Mouse (Mus musculus) small intestine, adult 2 months (tissue): ENCODE results near the gene Hook2. TPM values are rescaled to one million over a fixed set of nuclear protein-coding genes. Genes with fewer than 3 reads are reported as not detected.
A peak's percentile ranks its signal among the peaks of the same experiment; 100 is the strongest.

ENCODE experiments used
- H3K27ac ChIP-seq: fragments of 200-500 bp; 2 replicates; pipeline ENCODE4 v1.5.1; 2012; ENCODE audit warnings: low read depth, low read length, control low read depth, inconsistent platforms; ENCODE audit not compliant: insufficient read depth
- H3K27me3 ChIP-seq: fragments of 200-500 bp; 2 replicates; pipeline ENCODE4 v1.6.1; 2012; ENCODE audit warnings: mild to moderate bottlenecking, moderate library complexity, low read length, inconsistent platforms; ENCODE audit not compliant: control insufficient read depth, insufficient read depth
- H3K36me3 ChIP-seq: fragments of 200-500 bp; 2 replicates; pipeline ENCODE4 v1.6.1; 2012; ENCODE audit warnings: mild to moderate bottlenecking, low read length, control low read depth, inconsistent platforms; ENCODE audit not compliant: control insufficient read depth, insufficient read depth
- H3K4me1 ChIP-seq: fragments of 200-500 bp; 2 replicates; pipeline ENCODE4 v1.6.1; 2012; ENCODE audit warnings: low read length, inconsistent platforms, mixed read lengths; ENCODE audit not compliant: control insufficient read depth, insufficient read depth, insufficient read length
- H3K4me3 ChIP-seq: fragments of 200-500 bp; 2 replicates; pipeline ENCODE4 v1.5.1; 2012; ENCODE audit warnings: low read depth, mild to moderate bottlenecking, control low read depth, inconsistent platforms, low read length, moderate library complexity
- CTCF ChIP-seq: fragments of 200-500 bp; IDR thresholded peaks from 2 replicates; pipeline ENCODE4 v1.5.1; 2012; ENCODE audit warnings: low read depth, mild to moderate bottlenecking, control low read depth, inconsistent platforms, low read length, moderate library complexity, mixed read lengths; ENCODE audit not compliant: insufficient replicate concordance, insufficient read length; ENCODE audit errors: extremely low read depth
- POLR2A ChIP-seq: fragments of 200-500 bp; IDR thresholded peaks from 2 replicates; pipeline ENCODE4 v1.6.1; 2012; ENCODE audit warnings: low read depth, mild to moderate bottlenecking, control low read depth, inconsistent platforms, low read length, moderate library complexity
- WGBS: fragments of 180-500 bp; shearing (Covaris S2); methylation state at CpG from one replicate; pipeline ENCODE4 v1.1.7; 2018; 5-methylcytosine and 5-hydroxymethylcytosine counted together
- polyA plus RNA-seq: library from polyadenylated mRNA; depleted of rRNA; stranded (reverse); fragments of >200 nt; gene quantifications from 2 replicates; pipeline ENCODE4 v1.2.3, GENCODE M21; 2012

Gene Hook2
- polyA plus RNA-seq, 1 experiment = 56.9 TPM

- Histone ChIP-seq H3K36me3 (no peaks in the 10 kb centered on the region), H3K27ac (peak overlapping the region; percentile 99), H3K4me3 (peak overlapping the region; percentile 25), H3K4me1 (peaks cover 49% of the 10 kb centered on the region), H3K27me3 (no peaks in the 10 kb centered on the region)
- TF ChIP-seq POLR2A (no peak), CTCF (no peak)
- 36% methylated on average over 3 of the region's 3 CpGs for WGBS
Measured at GRCm38 (mm10) chr8:84982499-84983011, 7.8 kb upstream of the Hook2 start.

DNA sequence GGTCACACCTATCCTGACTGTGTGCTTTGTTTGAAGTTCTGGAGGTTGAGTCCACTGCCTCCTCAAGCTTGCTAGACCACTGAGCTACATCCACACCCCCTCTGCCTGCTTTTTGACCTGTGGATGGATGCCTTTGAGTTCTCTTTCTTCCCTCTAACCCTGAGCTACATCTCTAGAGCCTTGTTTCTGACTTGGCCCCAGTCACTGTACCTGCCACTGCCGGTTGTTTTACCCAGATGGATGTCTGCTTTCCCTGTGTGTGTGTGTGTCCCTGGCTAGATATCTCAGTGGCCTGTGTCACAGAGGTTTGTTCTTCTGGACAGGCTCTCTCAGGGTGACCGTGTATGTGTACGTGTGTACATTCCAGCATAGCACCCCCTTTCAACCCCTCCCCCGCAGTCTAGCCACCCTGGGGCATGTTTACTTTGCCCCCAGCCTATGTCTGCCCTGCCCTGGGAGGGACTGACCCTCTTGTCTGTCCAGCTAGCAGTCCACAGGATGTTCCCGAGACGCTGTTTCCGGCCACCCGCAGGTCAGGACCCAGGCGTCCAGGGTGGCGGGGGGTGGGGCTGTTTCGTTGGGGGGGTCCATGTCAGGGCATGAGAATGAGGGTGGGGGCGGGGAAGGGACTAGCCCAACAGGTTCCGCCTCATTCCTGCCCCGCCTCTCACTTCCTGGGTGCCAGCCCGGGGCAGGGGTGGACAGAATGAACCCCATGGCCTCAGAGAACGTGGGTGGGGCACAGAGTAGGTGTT, 5.9 kb upstream of the Hook2 start:
- Histone ChIP-seq H3K36me3 (no peaks in the 10 kb centered on the region), H3K4me3 (peak overlapping the region; percentile 64), H3K4me1 (peaks cover 55% of the 10 kb centered on the region), H3K27ac (peak overlapping the region; percentile 80), H3K27me3 (no peaks in the 10 kb centered on the region)
- TF ChIP-seq CTCF (no peak), POLR2A (no peak)
- WGBS = 2% methylated on average over 16 of the region's 16 CpGs

DNA sequence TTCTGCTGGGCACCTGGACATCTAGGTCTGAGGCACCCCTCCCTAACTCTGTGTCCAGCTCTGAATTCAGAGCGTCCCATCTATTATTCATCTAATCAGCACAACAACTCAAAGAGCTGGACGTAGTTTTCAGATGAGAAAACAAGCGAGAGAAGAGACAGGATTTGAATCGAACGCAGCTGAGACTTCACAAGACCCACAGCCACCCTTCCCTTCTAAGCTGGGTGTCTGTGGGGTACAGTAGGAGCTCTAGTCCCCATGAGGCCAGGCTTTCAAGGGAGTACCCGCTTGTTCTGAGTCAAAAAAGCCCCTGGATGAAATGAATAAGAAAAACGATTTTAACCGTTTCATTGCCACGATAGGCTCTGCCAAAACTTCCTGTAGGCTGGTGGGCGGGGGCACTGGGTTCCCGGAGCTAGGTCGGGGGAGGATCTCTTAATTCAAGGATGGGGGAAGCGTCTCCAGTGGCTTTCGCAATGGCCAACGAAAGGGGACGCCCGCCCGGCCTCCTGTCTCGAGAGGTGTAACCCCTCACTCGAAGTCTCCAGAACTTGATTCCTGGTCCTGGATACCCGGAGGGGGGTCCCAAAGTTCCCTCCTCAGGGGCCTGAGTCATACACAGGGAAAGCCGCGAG, 5.2 kb upstream of the Hook2 start:
- H3K27ac ChIP-seq = peak overlapping the region; percentile 80
- 2% methylated on average over 23 of the region's 23 CpGs for WGBS
- H3K36me3 ChIP-seq = no peaks in the 10 kb centered on the region
- no peaks in the 10 kb centered on the region for H3K27me3 ChIP-seq
- H3K4me3 ChIP-seq = peak overlapping the region; percentile 64
- peaks cover 55% of the 10 kb centered on the region for H3K4me1 ChIP-seq
- TF ChIP-seq POLR2A (no peak), CTCF (no peak)

- TF ChIP-seq POLR2A (no peak; the same call in 1 of the 2 replicates), CTCF (no peak)
- H3K27ac ChIP-seq = peak overlapping the region; percentile 80
- peak overlapping the region; percentile 64 for H3K4me3 ChIP-seq
- under 1% methylated on average over 53 of the region's 53 CpGs for WGBS
- no peaks in the 10 kb centered on the region for H3K36me3 ChIP-seq
- no peaks in the 10 kb centered on the region for H3K27me3 ChIP-seq
- H3K4me1 ChIP-seq = peaks cover 49% of the 10 kb centered on the region
Measured at GRCm38 (mm10) chr8:84985684-84986378, 4.6 kb upstream of the Hook2 start.

DNA sequence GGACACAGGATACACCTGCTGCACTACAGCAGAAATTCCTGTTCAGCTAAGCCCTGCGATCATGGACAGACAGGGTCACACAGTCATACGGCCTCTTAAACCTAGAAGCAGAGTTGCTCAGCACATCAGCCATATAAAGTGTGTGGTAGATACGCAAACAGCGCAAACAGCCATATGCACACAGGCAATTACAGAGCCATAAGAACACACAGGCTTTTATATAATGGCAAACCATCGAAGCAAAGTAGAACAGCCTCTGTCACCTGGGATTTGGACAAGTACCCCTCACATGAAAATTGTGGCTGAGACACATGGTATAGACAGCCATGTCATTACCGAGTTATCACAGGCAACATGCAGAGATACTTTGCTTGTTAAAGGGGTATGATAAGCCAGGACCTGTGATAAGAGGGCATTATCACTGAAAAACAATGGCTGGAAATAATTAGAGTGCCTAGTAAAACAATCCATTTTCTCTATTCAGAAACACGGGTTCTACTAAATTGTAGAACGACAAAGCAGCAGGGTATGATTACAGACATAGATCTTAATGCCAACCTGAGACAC, 3.9 kb upstream of the Hook2 start:
- peaks cover 47% of the 10 kb centered on the region for H3K4me1 ChIP-seq
- no peaks in the 10 kb centered on the region for H3K27me3 ChIP-seq
- WGBS = 14% methylated on average over 8 of the region's 8 CpGs
- no peaks in the 10 kb centered on the region for H3K36me3 ChIP-seq
- peak overlapping the region; percentile 80 for H3K27ac ChIP-seq
- peak overlapping the region; percentile 64 for H3K4me3 ChIP-seq
- no peak for TF ChIP-seq CTCF
- no peak for TF ChIP-seq POLR2A

GRCm38 (mm10) chr8:84987388-84987787, 3.0 kb upstream of the Hook2 start:
- 66% methylated on average over 5 of the region's 5 CpGs for WGBS
- no peak for TF ChIP-seq POLR2A
- TF ChIP-seq CTCF = no peak
- Histone ChIP-seq H3K27ac (peak overlapping the region; percentile 10; the same call in 1 of the 2 replicates), H3K36me3 (0 out of 2 replicates have a peak, but pooled peaks cover 2% of the 10 kb centered on the region), H3K4me3 (no peak overlapping the region), H3K4me1 (peaks cover 38% of the 10 kb centered on the region), H3K27me3 (no peaks in the 10 kb centered on the region)
